Mouse (Mus musculus): ENCODE data around the gene Ren1.

Ren1 gene

GRCm38 (mm10) chr1:133408880-133409516 is 58.7 kb downstream of the Ren1 start:
- in situ Hi-C loops (cut with MboI, MseI) = no loop called here

- in situ Hi-C loops (cut with MboI, MseI) = no loop called here
Measured at GRCm38 (mm10) chr1:133409786-133410185, 59.5 kb downstream of the Ren1 start.

Data from regulatory T cell (primary cell).